Comparison of ENCODE assay signal across 10 mouse cellular contexts in genomic region chr6:39445801-39446572, GRCm38 (mm10). TPM values are rescaled to one million over a fixed set of nuclear protein-coding genes. Genes with fewer than 3 reads are reported as not detected.
DNase-seq lines count a peak whose midpoint lies in the region; ATAC-seq and TF ChIP-seq lines count a peak whose summit lies in the region.
"Had no signal": no experiment of that assay in that cellular context is flagged by ENCODE, and none has a peak within 500 bp of the region (broad histone marks: within the 10 kb centered on the region; RNA-seq: fewer than 3 reads in every experiment).

No protein-coding gene starts in this region.

- TF ChIP-seq CTCF in hindbrain, postnatal 0 days (IDR thresholded peaks at IDR 0.05; ENCODE audit: low read depth): peak; percentile 24
- peak; percentile 15; the same call in 1 of the 2 replicates for TF ChIP-seq CTCF in small intestine, adult 2 months (IDR thresholded peaks at IDR 0.05; ENCODE audit: extremely low read depth, insufficient read length, insufficient replicate concordance, low read depth, low read length)

- H3K27ac ChIP-seq in forebrain, embryonic 10.5 days: peak overlapping the region; percentile 52; the same call in 1 of the 2 replicates
- H3K27ac ChIP-seq in forebrain, embryonic 14.5 days (ENCODE audit: low read depth, low read length): no peak overlapping the region
- H3K27ac ChIP-seq in neural tube, embryonic 11.5 days (ENCODE audit: low read depth, low read length): no peak overlapping the region
- H3K27ac ChIP-seq in hindbrain, postnatal 0 days: no peak overlapping the region
- H3K27ac ChIP-seq in small intestine, adult 2 months (ENCODE audit: insufficient read depth, low read depth, low read length): no peak overlapping the region

- no peaks in the 10 kb centered on the region for H3K9me3 ChIP-seq in forebrain, embryonic 10.5 days
- H3K9me3 ChIP-seq in forebrain, embryonic 14.5 days (replicated peaks; ENCODE audit: control insufficient read depth, low read length): no peaks in the 10 kb centered on the region
- H3K9me3 ChIP-seq in neural tube, embryonic 11.5 days (ENCODE audit: control insufficient read depth, low read length): no peaks in the 10 kb centered on the region
- no peaks in the 10 kb centered on the region for H3K9me3 ChIP-seq in hindbrain, postnatal 0 days (ENCODE audit: low read length)

- WGBS in forebrain, embryonic 10.5 days: 4% methylated on average over 19 of the region's 19 CpGs
- 1% methylated on average over 19 of the region's 19 CpGs for WGBS in forebrain, embryonic 14.5 days
- 16% methylated on average over 19 of the region's 19 CpGs for WGBS in neural tube, embryonic 11.5 days
- WGBS in hindbrain, postnatal 0 days: 6% methylated on average over 19 of the region's 19 CpGs
- WGBS in small intestine, adult 2 months: 54% methylated on average over 19 of the region's 19 CpGs

- no peak overlapping the region for H3K4me2 ChIP-seq in forebrain, embryonic 14.5 days (ENCODE audit: low read length)
- no peak overlapping the region for H3K4me2 ChIP-seq in neural tube, embryonic 11.5 days (ENCODE audit: low read depth)
- peak overlapping the region; percentile 38 for H3K4me2 ChIP-seq in hindbrain, postnatal 0 days (ENCODE audit: low read depth, low read length)

- peaks cover 30% of the 10 kb centered on the region for H3K4me1 ChIP-seq in forebrain, embryonic 10.5 days
- no peaks in the 10 kb centered on the region for H3K4me1 ChIP-seq in forebrain, embryonic 14.5 days (ENCODE audit: control insufficient read depth, insufficient read depth, low read length)
- no peaks in the 10 kb centered on the region for H3K4me1 ChIP-seq in neural tube, embryonic 11.5 days (ENCODE audit: control insufficient read depth, insufficient read depth, low read length)
- no peaks in the 10 kb centered on the region for H3K4me1 ChIP-seq in hindbrain, postnatal 0 days (ENCODE audit: insufficient read depth, low read length)
- no peaks in the 10 kb centered on the region for H3K4me1 ChIP-seq in small intestine, adult 2 months (ENCODE audit: control insufficient read depth, insufficient read depth, insufficient read length, low read length)

- H3K9ac ChIP-seq in forebrain, embryonic 14.5 days (ENCODE audit: low read length): no peak overlapping the region
- H3K9ac ChIP-seq in neural tube, embryonic 11.5 days (ENCODE audit: low read length): no peak overlapping the region
- H3K9ac ChIP-seq in hindbrain, postnatal 0 days (replicated peaks; ENCODE audit: low read length): no peak overlapping the region

- H3K36me3 ChIP-seq in forebrain, embryonic 10.5 days (replicated peaks): no peaks in the 10 kb centered on the region
- no peaks in the 10 kb centered on the region for H3K36me3 ChIP-seq in forebrain, embryonic 14.5 days (ENCODE audit: control insufficient read depth, insufficient read depth, low read length)
- H3K36me3 ChIP-seq in neural tube, embryonic 11.5 days (ENCODE audit: control insufficient read depth, insufficient read depth, low read length): no peaks in the 10 kb centered on the region
- no peaks in the 10 kb centered on the region for H3K36me3 ChIP-seq in hindbrain, postnatal 0 days (ENCODE audit: insufficient read depth, low read length)
- H3K36me3 ChIP-seq in small intestine, adult 2 months (ENCODE audit: control insufficient read depth, insufficient read depth, low read length): no peaks in the 10 kb centered on the region

- H3K4me3 ChIP-seq in forebrain, embryonic 10.5 days: peak overlapping the region; percentile 39
- H3K4me3 ChIP-seq in forebrain, embryonic 14.5 days (ENCODE audit: low read depth, low read length): no peak overlapping the region
- no peak overlapping the region for H3K4me3 ChIP-seq in neural tube, embryonic 11.5 days (ENCODE audit: low read depth, low read length)
- peak overlapping the region; percentile 12 for H3K4me3 ChIP-seq in hindbrain, postnatal 0 days (ENCODE audit: low read length)
- no peak overlapping the region for H3K4me3 ChIP-seq in small intestine, adult 2 months (ENCODE audit: low read depth, low read length)
- H3K4me3 ChIP-seq: erythroblast, embryonic 14.5 days had no signal

- H3K27me3 ChIP-seq in forebrain, embryonic 10.5 days (ENCODE audit: poor library complexity, severe bottlenecking): peaks cover 8% of the 10 kb centered on the region; the same call in 1 of the 2 replicates
- no peaks in the 10 kb centered on the region for H3K27me3 ChIP-seq in forebrain, embryonic 14.5 days (replicated peaks; ENCODE audit: control insufficient read depth, insufficient read depth, low read length)
- H3K27me3 ChIP-seq in neural tube, embryonic 11.5 days (ENCODE audit: control insufficient read depth, insufficient read depth, low read length): no peaks in the 10 kb centered on the region
- H3K27me3 ChIP-seq in hindbrain, postnatal 0 days (ENCODE audit: insufficient read depth, low read length): no peaks in the 10 kb centered on the region
- no peaks in the 10 kb centered on the region for H3K27me3 ChIP-seq in small intestine, adult 2 months (ENCODE audit: control insufficient read depth, insufficient read depth, low read length)

- TF ChIP-seq POLR2A in small intestine, adult 2 months (IDR thresholded peaks at IDR 0.05; ENCODE audit: low read depth, low read length): no peak

- no peak for ATAC-seq in forebrain, embryonic 14.5 days
- no peak for ATAC-seq in neural tube, embryonic 11.5 days (ENCODE audit: insufficient read depth, low FRiP score, low TSS enrichment)
- ATAC-seq in hindbrain, postnatal 0 days: no peak

- DNase-seq in forebrain, embryonic 10.5 days (ENCODE audit: extremely low spot score, low spot score): peak; percentile 37
- DNase-seq in forebrain, embryonic 14.5 days (ENCODE audit: low spot score): no peak
- peak; percentile 26 for DNase-seq in neural tube, embryonic 11.5 days (ENCODE audit: low spot score)
- DNase-seq in neural tube, embryonic 10.5 days (ENCODE audit: extremely low spot score, low spot score): no peak
- DNase-seq in hindbrain, postnatal 0 days (ENCODE audit: low spot score): peak; percentile 19
- no peak for DNase-seq in cerebellum, postnatal 10 days
- no peak for DNase-seq in frontal cortex, adult 2 months (ENCODE audit: extremely low spot score in 1 of 2, low spot score in 1 of 2)
- DNase-seq: adrenal gland, adult 8-10 months had no signal

RNA-seq across cellular contexts. Expression of gene Mkrn1, which starts 25.7 kb away (rescaled TPM):
- polyA plus RNA-seq in forebrain, embryonic 10.5 days (2016; fragmentation: Nextera tagmentation; extraction: Ambion mirVana): 62.1 and 65.2 TPM in 2 replicates
- polyA plus RNA-seq in forebrain, embryonic 14.5 days (2014; fragmentation: Nextera tagmentation; extraction: Ambion mirVana): 230 and 234 TPM in 2 replicates
- polyA plus RNA-seq in neural tube, embryonic 11.5 days (2014; fragmentation: Nextera tagmentation; extraction: Ambion mirVana): 130 and 145 TPM in 2 replicates
- total RNA-seq in hindbrain, postnatal 0 days (2014; rRNA removed): 212 and 244 TPM in 2 replicates
- polyA plus RNA-seq in hindbrain, postnatal 0 days (2015; fragmentation: Nextera tagmentation; extraction: Ambion mirVana): 204 and 219 TPM in 2 replicates
- 55.7 and 124 TPM in 2 replicates for polyA plus RNA-seq in small intestine, adult 2 months (2012; rRNA removed)
- polyA plus RNA-seq in frontal cortex, adult 2 months (2012; rRNA removed): 102 and 108 TPM in 2 replicates

Comparison
In these comparisons a context has a peak if more than half of its experiments do, and no peak if none do; other contexts are left out.
1. DNase-seq: peak in forebrain, embryonic 10.5 days (single experiment), neural tube, embryonic 11.5 days (single experiment) and hindbrain, postnatal 0 days (single experiment); none in forebrain, embryonic 14.5 days (single experiment), neural tube, embryonic 10.5 days (single experiment), cerebellum, postnatal 10 days (0 of 2) and frontal cortex, adult 2 months (0 of 2).
2. H3K4me3 ChIP-seq: peak in forebrain, embryonic 10.5 days (single experiment) and hindbrain, postnatal 0 days (single experiment); none in forebrain, embryonic 14.5 days (single experiment), neural tube, embryonic 11.5 days (single experiment) and small intestine, adult 2 months (single experiment).